Comparison of ENCODE assay signal across 8 mouse cellular contexts in the genomic region with DNA sequence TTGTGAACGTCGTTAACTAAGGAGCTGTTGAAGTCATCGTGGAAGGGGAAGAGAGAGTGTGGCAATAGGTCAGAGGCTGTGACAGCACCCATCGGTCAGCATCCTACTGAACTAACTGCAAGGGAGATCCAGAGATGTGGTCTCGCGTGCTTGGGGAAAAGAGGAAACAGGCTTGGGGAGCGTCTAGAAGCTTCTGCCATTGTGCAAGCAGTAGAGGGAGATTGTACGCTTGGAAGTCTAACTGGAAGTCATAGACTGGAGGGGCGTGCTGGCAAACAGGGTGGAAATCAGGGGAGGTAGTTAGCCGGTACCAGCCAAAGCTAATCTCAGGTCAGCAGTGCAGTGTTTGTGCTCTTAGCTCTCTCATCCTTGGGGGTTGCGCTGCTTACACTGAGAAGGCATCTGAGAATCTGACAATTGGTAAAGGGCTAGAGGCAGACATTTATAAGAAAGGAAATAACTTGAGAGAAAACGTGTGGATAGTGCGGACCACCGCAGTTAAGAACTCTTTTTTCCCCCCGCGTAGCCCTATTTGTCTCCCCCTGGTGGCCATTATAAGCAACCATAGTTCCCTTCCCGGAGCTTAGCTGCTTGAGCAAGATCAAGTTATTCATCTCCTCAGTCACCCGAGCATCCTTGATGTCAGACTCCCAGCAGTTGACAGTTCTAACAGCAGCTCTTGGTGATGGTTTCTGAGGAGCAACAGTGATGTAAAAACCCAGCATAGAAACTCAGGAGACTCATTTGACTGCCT.
A peak's percentile ranks its signal among the peaks of the same experiment; 100 is the strongest.
DNase-seq lines count a peak whose midpoint lies in the region; ATAC-seq lines count a peak whose summit lies in the region.

No protein-coding gene starts in this region.

- H3K27me3 ChIP-seq in forebrain, embryonic 16.5 days (replicated peaks; ENCODE audit: control insufficient read depth, insufficient read depth, low read length): no peaks in the 10 kb centered on the region
- H3K27me3 ChIP-seq in limb, embryonic 11.5 days (ENCODE audit: control insufficient read depth, insufficient read depth, low read length): no peaks in the 10 kb centered on the region

- no peak overlapping the region for H3K9ac ChIP-seq in forebrain, embryonic 16.5 days (replicated peaks; ENCODE audit: low read depth, low read length)
- H3K9ac ChIP-seq in limb, embryonic 11.5 days (ENCODE audit: low read length): no peak overlapping the region

- intact Hi-C loops in gastrocnemius, postnatal 36 days (cut with DNase I): loop anchor here (5.0 kb wide), 1 partner anchor 478 kb away; no protein-coding TSS in a partner anchor

- H3K27ac ChIP-seq in forebrain, embryonic 16.5 days (ENCODE audit: low read length): no peak overlapping the region
- no peak overlapping the region for H3K27ac ChIP-seq in limb, embryonic 11.5 days (replicated peaks; ENCODE audit: low read depth, low read length)

- peak overlapping the region; percentile 16; the same call in 1 of the 2 replicates for H3K4me2 ChIP-seq in forebrain, embryonic 16.5 days (ENCODE audit: low read length)
- H3K4me2 ChIP-seq in limb, embryonic 11.5 days (ENCODE audit: low read depth, severe bottlenecking): no peak overlapping the region

- H3K4me1 ChIP-seq in forebrain, embryonic 16.5 days (replicated peaks; ENCODE audit: control insufficient read depth, insufficient read depth, low read length): no peaks in the 10 kb centered on the region
- no peaks in the 10 kb centered on the region for H3K4me1 ChIP-seq in limb, embryonic 11.5 days (ENCODE audit: control insufficient read depth, insufficient read depth, low read length)

- no peak overlapping the region for H3K4me3 ChIP-seq in forebrain, embryonic 16.5 days (replicated peaks; ENCODE audit: low read length)
- H3K4me3 ChIP-seq in limb, embryonic 11.5 days (ENCODE audit: low read depth, low read length): no peak overlapping the region

- no peaks in the 10 kb centered on the region for H3K36me3 ChIP-seq in forebrain, embryonic 16.5 days (ENCODE audit: control insufficient read depth, insufficient read depth)
- H3K36me3 ChIP-seq in limb, embryonic 11.5 days (ENCODE audit: control insufficient read depth, insufficient read depth, low read length): no peaks in the 10 kb centered on the region

- 49% methylated on average over 18 of the region's 18 CpGs for WGBS in forebrain, embryonic 16.5 days
- 45% methylated on average over 18 of the region's 18 CpGs for WGBS in limb, embryonic 11.5 days

- peak; percentile 58 for DNase-seq in layer of hippocampus, adult 9-11 months
- DNase-seq in layer of hippocampus, postnatal 25 days (ENCODE audit: extremely low spot score in 1 of 2, low spot score in 1 of 2): no peak
- peak; percentile 8 for DNase-seq in adipocyte (ENCODE audit: low spot score)
- peak; percentile 43 for DNase-seq in limb, embryonic 11.5 days (ENCODE audit: low spot score)
- peak; percentile 77 to 86 for DNase-seq in monocyte, adult 2 months (ENCODE audit: low read depth in 1 of 2, low spot score in 2 of 2)
- DNase-seq in spleen, postnatal 14 days (ENCODE audit: low spot score in 2 of 2): no peak
- no peak for DNase-seq in gastrocnemius, postnatal 36 days

- no peak for ATAC-seq in forebrain, embryonic 16.5 days
- no peak for ATAC-seq in limb, embryonic 11.5 days (ENCODE audit: insufficient number of reproducible peaks, low FRiP score, low TSS enrichment, low read depth)

- no peaks in the 10 kb centered on the region for H3K9me3 ChIP-seq in forebrain, embryonic 16.5 days (ENCODE audit: control insufficient read depth, low read length)
- H3K9me3 ChIP-seq in limb, embryonic 11.5 days (ENCODE audit: control insufficient read depth, low read length): no peaks in the 10 kb centered on the region

Comparison
In these comparisons a context has a peak if more than half of its experiments do, and no peak if none do; other contexts are left out.
1. DNase-seq: peak in layer of hippocampus, adult 9-11 months (single experiment), adipocyte (single experiment), limb, embryonic 11.5 days (single experiment) and monocyte, adult 2 months (2 of 2); none in layer of hippocampus, postnatal 25 days (0 of 2), spleen, postnatal 14 days (0 of 2) and gastrocnemius, postnatal 36 days (0 of 2).